Mouse (Mus musculus) erythroblast, embryonic 14.5 days (primary cell): ENCODE measurements around the gene Sgpp2.

ENCODE experiments used
- GATA1 ChIP-seq: IDR thresholded peaks from 2 replicates; pipeline ENCODE4 v1.6.1; 2012; ENCODE audit warnings: low read length, inconsistent platforms, mixed read lengths
- TAL1 ChIP-seq: IDR thresholded peaks from 3 replicates; pipeline ENCODE4 v1.6.1; 2012; ENCODE audit warnings: low read length, inconsistent platforms, mixed read lengths

GRCm38 (mm10) chr1:78388848-78389247, 78.7 kb downstream of the Sgpp2 start:
- TF ChIP-seq TAL1 (no peak), GATA1 (no peak)
